Mouse (Mus musculus) embryo, embryonic 10 days (tissue): ENCODE results near the gene Mapt.
"Not testable (repeated sequence)": the region's sequence is repeated elsewhere in the genome, so short reads cannot be mapped to it uniquely, and the experiment has no call there.

ENCODE experiments used
- DNase-seq: peaks from one replicate; pipeline ENCODE4 v3.0.0-alpha.2; 2015; ENCODE audit warnings: low spot score

Gene Mapt

DNA sequence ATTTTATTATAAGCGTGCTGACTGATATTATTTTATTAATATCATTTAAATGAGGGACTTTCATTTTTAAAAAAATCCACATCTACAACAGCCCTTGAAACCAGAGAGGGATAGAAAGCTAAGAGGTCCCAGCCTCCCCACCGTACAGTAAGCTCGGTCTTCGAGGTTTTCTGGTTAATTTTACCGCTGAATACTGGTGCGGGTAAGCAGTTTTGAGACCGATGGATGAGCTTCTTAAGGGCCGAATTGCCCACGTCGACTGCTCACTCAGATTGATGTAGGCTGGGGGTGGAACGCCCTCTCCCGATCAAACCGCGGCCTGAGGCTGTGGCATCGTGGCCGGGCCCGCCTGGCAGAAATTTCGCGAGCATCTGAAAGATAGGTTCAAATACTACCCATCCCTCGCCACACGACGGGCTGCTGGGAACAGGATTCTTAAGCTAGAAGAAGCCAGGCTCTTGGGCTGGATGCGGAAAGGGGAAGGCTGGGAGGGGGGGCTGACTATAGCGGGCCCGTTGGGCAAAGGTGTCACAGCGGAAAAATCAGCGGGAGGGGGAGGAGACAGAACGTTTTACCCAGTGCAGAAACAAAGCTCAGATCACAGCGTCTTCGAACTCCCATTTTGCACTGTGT lies 2.5 kb downstream of the Mapt start:
- peak; percentile 15 for DNase-seq

GRCm38 (mm10) chr11:104234680-104235079 lies 3.5 kb downstream of the Mapt start:
- peak; percentile 20 for DNase-seq

GRCm38 (mm10) chr11:104235881-104236280 lies 4.7 kb downstream of the Mapt start:
- no peak for DNase-seq

- no peak for DNase-seq
These were observed 6.0 kb downstream of the Mapt start for GRCm38 (mm10) chr11:104237226-104237625.

- DNase-seq, result no peak
These were observed 7.0 kb downstream of the Mapt start for GRCm38 (mm10) chr11:104237958-104238747.

GRCm38 (mm10) chr11:104245478-104245877 lies 14.3 kb downstream of the Mapt start:
- DNase-seq, result not testable (repeated sequence)

DNA sequence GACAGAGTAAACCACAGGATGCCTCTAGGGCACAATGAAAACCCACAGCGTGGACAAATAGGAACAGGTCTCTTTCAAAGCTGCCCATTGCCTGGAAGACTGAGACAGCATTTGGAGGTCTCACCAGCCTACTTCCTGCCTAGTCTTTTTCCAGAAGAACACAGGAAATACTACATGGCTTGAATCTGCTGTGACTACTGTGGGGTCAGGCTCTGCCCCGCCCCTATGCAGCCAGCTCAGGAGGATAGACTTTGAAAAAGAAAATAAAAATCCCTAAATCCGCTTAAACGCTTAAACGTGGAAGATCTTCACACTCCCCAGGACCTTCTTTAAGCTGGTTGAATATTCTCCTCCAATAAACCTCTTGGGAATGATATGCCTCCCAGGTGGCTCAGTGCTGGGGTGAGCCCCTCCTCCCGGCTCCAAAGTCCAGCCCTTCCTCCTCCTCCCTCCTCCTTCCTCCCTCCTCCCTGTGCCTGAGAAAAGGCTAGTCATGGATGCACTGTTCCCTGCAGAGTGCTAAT lies 15.0 kb downstream of the Mapt start:
- DNase-seq, result peak; percentile 35

DNA sequence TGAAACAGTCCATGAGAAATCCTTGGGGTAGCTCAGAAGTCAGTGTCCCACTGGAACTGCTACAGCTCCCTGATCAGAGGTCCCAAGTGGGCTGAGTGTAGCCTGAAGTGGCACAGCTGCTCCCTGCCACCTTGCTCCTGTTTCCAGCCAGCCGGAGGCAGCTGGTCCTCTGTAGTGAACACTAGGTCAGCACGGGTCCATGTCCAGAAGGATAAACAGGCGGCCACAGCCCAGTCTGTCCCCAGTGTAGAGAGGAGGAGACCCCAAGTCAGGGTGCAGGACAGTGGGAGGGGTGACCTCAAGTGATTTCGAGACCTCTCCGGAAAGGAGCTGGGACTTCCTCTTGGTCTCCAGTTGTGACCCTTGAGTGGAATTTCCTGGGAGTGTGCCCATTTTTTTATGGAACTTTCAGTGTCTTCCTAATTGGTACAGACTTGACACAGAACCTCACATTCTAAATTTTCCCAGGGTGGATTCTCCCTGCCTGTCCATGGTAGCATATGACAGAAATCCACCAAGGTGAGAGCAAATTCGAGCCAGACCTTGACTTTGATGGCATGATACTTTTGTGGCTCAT lies 16.0 kb downstream of the Mapt start:
- no peak for DNase-seq

DNA sequence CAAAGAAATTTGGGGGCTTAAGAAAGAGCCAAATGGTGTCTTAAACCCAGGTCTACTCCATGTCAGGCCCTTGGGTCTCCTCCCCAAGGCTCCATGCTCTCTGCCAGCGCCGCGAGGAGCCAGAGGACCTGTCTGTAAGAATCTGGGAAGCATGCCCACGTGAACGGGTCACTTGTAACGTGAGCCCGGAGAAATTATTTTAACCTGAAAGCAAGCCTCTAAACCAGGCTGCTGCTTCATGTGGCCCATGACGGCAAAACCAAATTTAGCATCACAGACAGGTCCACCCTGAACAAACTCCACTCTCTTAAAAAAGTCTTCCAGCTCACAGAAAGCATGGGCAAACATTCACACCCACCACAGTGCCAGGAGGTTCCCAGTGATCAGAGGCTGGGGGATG lies 18.2 kb downstream of the Mapt start:
- DNase-seq, result no peak

DNA sequence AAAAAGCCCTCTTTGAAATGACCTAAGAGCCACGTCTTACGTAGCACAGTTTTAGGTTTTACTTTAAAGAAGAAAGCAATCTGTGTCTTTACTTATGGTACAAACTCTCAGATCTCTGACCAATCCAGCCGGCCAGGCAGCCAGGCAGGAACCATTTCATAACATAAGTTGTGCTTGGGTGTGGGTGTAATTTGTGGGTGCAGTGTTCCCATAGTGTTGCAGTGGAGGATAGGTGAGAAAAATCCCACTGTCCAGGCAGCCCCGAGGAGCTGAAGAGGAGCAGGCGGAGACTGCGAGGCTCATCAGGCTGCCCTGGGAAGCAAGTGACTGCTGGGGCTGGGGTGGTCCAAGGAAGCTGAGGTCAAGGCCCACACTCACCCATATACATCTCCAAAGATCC lies 19.9 kb downstream of the Mapt start:
- DNase-seq, result no peak

DNA sequence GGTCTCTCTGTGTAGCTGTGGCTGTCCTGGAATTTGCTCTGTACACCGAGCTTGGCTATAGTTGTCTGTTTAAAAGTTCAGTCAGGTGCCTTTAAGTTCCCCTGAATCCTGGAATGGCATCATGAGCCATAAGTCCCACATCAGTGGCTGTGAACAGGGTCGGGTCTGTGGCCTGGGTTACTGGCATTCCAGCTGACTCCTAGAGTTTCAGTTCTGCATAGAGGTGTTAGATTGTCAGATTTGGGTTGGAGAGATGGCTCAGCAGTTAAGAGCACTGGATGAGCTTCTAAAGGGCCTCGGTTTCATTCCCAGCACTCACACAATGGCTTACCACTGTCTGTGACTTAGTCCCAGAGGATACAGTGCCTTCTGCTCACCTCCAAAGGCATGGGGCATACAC lies 20.9 kb downstream of the Mapt start:
- no peak for DNase-seq

DNA sequence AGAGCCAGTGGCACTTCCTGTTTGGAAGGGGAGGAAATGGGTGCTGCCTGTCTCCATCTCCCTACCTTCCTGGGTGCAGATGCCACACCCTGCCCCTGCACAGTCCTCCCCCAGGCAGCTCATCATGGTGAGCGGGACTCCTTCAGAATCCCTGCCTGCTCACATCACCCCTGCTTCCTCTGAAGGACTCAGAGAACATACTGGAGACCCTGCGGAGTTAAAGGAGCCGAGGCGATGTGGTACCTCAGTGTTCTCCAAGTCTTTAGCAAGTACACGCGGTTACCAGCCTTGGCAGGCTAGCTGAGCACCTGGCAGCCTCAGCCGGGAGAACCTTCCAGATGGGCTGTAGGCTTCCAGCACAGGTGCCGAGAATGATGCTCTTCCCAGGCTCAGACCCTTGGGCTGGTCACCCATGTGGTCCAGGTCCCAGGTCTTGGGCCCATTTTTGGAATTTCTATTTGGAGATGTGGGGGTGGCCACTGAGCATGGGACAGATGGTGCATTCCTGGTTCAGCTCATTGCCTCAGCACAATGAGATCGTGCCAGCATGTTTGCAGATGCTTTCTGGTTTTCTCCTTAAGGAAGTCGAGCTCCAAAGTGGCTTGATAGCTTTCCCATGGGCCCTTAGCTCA lies 23.3 kb downstream of the Mapt start:
- no peak for DNase-seq

GRCm38 (mm10) chr11:104256179-104256578 lies 25.0 kb downstream of the Mapt start:
- no peak for DNase-seq

GRCm38 (mm10) chr11:104258991-104259390 lies 27.8 kb downstream of the Mapt start:
- DNase-seq, result peak; percentile 45

- DNase-seq, result no peak
These were observed 33.5 kb downstream of the Mapt start for GRCm38 (mm10) chr11:104264683-104265082.

GRCm38 (mm10) chr11:104265669-104266068 lies 34.5 kb downstream of the Mapt start:
- DNase-seq, result no peak

DNA sequence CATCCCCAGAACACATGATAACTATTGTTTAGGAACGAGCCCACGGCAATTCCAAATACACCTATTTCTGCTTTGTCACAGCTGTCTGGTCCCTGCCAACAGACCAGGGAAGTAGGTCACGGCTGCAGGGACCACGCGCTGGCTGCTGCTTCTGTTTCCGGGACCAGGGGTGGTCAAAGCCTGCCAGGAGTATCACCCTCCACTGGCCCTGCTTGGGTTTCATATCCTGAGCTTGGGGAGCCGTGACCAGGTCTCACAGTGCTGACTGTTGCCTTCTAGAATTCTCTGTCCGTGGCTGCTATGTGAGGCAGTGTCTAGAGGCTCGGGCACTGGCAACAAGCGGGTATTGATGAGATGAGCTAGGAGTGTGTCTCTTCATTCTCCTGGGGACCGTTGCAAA lies 36.2 kb downstream of the Mapt start:
- DNase-seq, result no peak

GRCm38 (mm10) chr11:104269385-104269822 lies 38.2 kb downstream of the Mapt start:
- no peak for DNase-seq

DNA sequence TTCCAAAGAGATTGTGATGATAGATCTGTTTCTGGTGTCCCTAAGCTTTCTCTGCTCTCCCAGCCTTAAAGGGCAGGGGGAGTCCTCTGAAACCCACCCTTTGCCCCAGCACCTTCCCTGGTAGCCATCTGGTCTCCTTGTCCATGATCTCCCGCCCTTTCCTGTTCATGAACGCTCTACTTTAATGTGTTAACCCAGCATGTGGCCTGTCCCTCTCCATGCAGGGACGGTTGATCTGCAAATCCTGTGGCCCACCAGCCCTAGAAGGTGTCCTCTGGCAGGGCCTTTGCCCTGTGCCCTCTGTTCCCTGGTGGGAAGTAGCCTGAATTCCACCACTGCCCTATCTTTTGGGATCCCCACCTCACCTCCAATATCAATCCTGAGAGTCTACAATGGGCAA lies 39.3 kb downstream of the Mapt start:
- no peak for DNase-seq

DNA sequence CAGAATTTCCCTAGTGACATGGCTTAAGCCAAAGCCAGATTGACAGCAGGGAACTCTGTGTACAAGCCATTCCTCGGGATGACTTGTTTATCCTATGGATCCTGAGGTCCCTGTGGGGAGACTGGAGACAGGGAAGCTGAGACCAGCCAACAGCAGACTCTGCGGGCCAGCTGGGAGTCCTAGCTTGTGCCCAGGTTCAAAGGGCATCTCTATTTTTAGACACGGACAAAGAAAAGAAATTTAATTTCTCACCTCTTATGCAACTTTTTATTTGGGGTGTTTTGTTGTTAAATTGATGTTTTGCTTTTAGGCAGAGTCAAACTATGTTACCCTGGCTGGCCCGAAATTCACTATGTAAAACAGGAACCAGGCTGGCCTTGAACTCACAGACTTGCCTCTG lies 39.7 kb downstream of the Mapt start:
- DNase-seq, result no peak

- no peak for DNase-seq
These were observed 40.7 kb downstream of the Mapt start for GRCm38 (mm10) chr11:104271876-104272275.

- DNase-seq, result no peak
These were observed 41.2 kb downstream of the Mapt start for GRCm38 (mm10) chr11:104272352-104272751.

DNA sequence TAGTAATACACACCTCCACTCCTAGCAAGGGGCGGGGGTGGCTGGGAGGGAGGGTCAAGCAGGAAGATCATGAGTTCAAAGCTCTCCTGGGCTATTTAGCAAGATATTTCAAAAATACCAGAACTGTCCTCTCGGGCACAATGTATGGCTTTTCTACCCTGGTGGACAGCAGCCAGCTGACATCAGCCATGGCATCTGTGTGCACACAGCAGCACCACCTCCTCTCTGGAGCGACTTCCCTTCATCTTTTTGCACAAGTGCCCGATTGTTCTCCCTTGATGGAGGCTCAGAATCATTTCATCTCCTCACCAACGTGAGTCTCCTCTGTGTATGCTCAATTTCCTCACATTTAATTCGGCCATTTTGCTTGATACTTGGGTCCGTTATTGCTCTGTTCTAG lies 44.6 kb downstream of the Mapt start:
- DNase-seq, result no peak
